Mouse (Mus musculus) lung, postnatal 0 days (tissue): ENCODE results near the gene Vamp9. TPM values are rescaled to one million over a fixed set of nuclear protein-coding genes. Genes with fewer than 3 reads are reported as not detected.

ENCODE experiments used
- ATAC-seq: fragments of 200-750 bp; cut with Nextera tagmentation; 2 replicates; pipeline ENCODE4 v1.8.0; 2017; ENCODE audit warnings: moderate library complexity
- DNase-seq: peaks from one replicate; pipeline ENCODE4 v3.0.0-alpha.2; 2016; ENCODE audit warnings: low spot score
- H3K27ac ChIP-seq: fragments of 300-500 bp; sonication (generic); 2 replicates; pipeline ENCODE4 v1.5.1; 2014; ENCODE audit warnings: antibody characterized with exemption, mild to moderate bottlenecking, low read length, mixed read lengths
- H3K27me3 ChIP-seq: fragments of 300-500 bp; sonication (generic); replicated peaks from 2 replicates; pipeline ENCODE4 v1.6.1; 2014; ENCODE audit warnings: low read length, mixed read lengths; ENCODE audit not compliant: insufficient read depth
- H3K36me3 ChIP-seq: fragments of 300-500 bp; sonication (generic); 2 replicates; pipeline ENCODE4 v1.6.1; 2014; ENCODE audit warnings: low read length, mixed read lengths; ENCODE audit not compliant: insufficient read depth
- H3K4me1 ChIP-seq: fragments of 300-500 bp; sonication (generic); 2 replicates; pipeline ENCODE4 v1.6.1; 2014; ENCODE audit warnings: antibody characterized with exemption, low read depth, low read length, mixed read lengths; ENCODE audit not compliant: insufficient read depth
- H3K4me2 ChIP-seq: fragments of 300-500 bp; sonication (generic); replicated peaks from 2 replicates; pipeline ENCODE4 v1.6.1; 2014; ENCODE audit warnings: low read depth, mild to moderate bottlenecking, low read length, moderate library complexity, mixed read lengths
- H3K4me3 ChIP-seq: fragments of 300-500 bp; sonication (generic); 2 replicates; pipeline ENCODE4 v1.5.1; 2014; ENCODE audit warnings: low read depth, low read length
- H3K9ac ChIP-seq: fragments of 300-500 bp; sonication (generic); replicated peaks from 2 replicates; pipeline ENCODE4 v1.6.1; 2014; ENCODE audit warnings: low read depth, mild to moderate bottlenecking
- H3K9me3 ChIP-seq: fragments of 300-500 bp; sonication (generic); 2 replicates; pipeline ENCODE4 v1.6.1; 2016; ENCODE audit warnings: low read length, mixed read lengths
- CTCF ChIP-seq: IDR thresholded peaks from 2 replicates; pipeline ENCODE4 v1.5.1; 2016; ENCODE audit warnings: antibody characterized with exemption, mild to moderate bottlenecking
- EP300 ChIP-seq: IDR thresholded peaks from 2 replicates; pipeline ENCODE4 v1.6.1; 2016; ENCODE audit warnings: antibody characterized with exemption, mild to moderate bottlenecking, control low read depth
- WGBS: fragments of 180-500 bp; shearing (Covaris S2); extraction: QIAGEN DNeasy Blood & Tissue Kit; methylation state at CpG from one replicate; pipeline ENCODE4 v1.1.7; 2014; 5-methylcytosine and 5-hydroxymethylcytosine counted together
- polyA plus RNA-seq: library from polyadenylated mRNA; unstranded; fragments of >200 nt; fragmentation: Nextera tagmentation; extraction: Ambion mirVana; gene quantifications from 2 replicates; pipeline ENCODE4 v1.2.1, GENCODE M21; 2015

The Vamp9 gene
- 0.21 TPM in 1 of 2 replicates, not detected in the other for polyA plus RNA-seq

DNA sequence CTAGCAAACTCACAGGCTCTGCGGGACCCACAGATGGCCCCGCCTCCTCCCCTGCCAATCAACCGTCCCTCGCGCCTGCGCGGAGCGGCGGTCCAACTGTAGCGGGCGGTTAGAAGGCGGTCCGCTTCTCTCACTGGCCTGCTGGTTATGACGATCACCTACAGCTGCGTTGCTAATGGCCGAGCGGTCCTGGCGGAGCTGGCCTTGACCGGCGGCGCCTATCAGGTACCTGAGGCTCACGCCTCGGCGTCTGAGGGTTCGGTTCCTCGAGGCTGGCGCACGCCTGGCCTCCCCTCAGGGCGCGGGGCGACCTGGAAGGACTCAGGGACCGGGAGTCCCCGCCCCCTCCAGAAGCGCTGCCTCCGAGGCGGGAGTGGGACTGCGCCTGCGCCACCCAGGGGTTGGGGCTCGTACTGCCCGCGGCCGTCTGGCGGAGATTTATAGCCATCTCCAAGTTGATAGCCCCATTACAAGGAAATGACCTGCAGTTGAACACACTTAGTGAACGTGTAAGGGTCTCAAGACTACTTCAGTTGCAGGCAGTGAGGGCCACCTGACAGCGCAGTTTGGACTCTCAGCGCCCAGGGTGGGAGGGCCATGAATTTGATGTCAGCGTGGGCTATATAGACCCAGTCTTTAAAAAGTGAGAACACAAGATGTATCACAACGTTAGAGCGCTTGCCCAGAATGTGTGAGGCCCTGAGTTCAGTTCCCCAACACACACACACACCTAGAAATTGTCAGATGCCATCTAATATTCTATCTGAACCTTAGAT, at the start of gene Vamp9:
TSS of gene Vamp9 (plus strand) at position 74 of the 776 bp plus-strand sequence.
- Histone ChIP-seq H3K36me3 (no peaks in the 10 kb centered on the region), H3K9me3 (no peaks in the 10 kb centered on the region), H3K27me3 (no peaks in the 10 kb centered on the region), H3K4me1 (no peaks in the 10 kb centered on the region), H3K9ac (peak within 1 kb of the TSS; percentile 30; the same call in 1 of the 2 replicates), H3K4me3 (peak within 1 kb of the TSS; percentile 51), H3K27ac (peak within 1 kb of the TSS; percentile 91), H3K4me2 (peak within 1 kb of the TSS; percentile 51)
- ATAC-seq (peak; percentile 99), DNase-seq (peak; percentile 98)
- TF ChIP-seq EP300 (no peak), CTCF (peak; percentile 73)
- WGBS = 9% methylated on average over 49 of the region's 49 CpGs

DNA sequence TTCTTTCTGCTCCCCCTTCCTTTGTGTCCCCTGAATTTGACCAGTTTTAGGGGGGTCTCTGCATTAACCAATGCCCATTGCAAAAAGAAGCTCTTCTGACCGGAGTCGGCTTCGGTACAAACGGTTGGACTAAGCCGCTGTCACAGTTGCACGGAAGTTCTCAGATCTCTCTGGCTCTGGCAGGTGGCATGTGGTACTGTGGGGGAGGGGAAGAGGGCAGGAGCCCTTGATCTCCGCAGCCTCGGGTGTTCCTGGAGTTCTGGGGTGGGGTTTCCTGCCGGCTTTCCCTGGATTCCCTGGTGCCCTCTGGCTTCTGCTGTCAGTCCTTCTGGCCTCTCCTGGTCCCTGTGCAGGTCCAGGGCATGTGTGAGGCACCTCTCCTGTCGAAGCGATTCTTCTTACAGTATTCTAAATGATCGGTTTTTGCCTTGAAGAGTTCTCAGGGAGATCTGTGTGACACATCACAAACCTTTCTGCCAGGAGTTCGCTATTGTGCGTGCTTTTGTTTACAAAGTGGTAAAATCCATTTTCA, 48.9 kb upstream of the Vamp9 start:
- ATAC-seq (no peak), DNase-seq (no peak)
- WGBS = 21% methylated on average over 14 of the region's 14 CpGs

DNA sequence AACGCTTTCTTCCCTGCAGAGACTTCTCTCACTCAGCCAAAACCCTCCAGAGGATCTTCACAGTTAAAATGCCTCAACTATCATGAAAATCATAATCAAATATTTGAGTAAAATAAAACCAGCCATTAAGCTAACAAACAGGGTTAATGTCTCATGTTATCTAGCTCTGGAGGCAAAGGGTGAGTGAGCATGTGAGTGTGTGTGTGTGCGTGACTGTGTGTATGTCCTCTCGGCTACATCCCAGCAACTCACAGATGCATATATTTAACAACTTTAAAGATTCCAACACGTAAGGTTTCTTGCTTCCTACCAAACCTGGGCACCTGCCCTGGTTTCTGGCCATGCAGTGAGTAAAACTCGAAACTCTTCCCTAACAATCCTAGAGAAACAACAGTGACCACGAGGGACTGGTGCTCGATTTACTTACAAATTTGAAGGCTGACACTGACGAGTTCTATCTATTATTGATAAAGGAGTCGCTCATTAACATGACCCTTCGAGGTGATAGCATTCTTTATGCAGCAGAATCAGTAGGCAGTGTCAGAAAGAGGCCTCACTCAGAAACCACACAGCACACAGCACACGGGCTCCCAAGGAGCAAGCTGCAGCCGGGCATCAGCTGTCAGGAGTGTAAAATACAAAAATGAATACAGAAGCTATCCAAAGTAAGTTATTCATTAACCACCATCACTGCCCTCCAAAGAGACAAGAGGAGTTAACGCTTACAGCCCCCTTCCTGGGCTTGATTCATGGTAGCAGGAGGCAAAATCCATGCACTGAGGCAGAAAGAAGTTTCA, 46.2 kb upstream of the Vamp9 start:
- ATAC-seq = no peak
- Histone ChIP-seq H3K4me1 (no peaks in the 10 kb centered on the region), H3K36me3 (no peaks in the 10 kb centered on the region), H3K4me2 (no peak overlapping the region), H3K9me3 (no peaks in the 10 kb centered on the region), H3K9ac (no peak overlapping the region), H3K27me3 (no peaks in the 10 kb centered on the region), H3K27ac (no peak overlapping the region), H3K4me3 (no peak overlapping the region)
- DNase-seq = no peak
- 32% methylated on average over 13 of the region's 13 CpGs for WGBS
- no peak for TF ChIP-seq EP300
- no peak for TF ChIP-seq CTCF

More for the DNA sequence above, 48.9 kb upstream of the Vamp9 start:
- H3K36me3 ChIP-seq = no peaks in the 10 kb centered on the region
- no peak overlapping the region for H3K4me3 ChIP-seq
- TF ChIP-seq EP300 = no peak
- no peak for TF ChIP-seq CTCF
- H3K9me3 ChIP-seq = no peaks in the 10 kb centered on the region
- H3K9ac ChIP-seq = no peak overlapping the region
- no peaks in the 10 kb centered on the region for H3K4me1 ChIP-seq
- H3K27me3 ChIP-seq = no peaks in the 10 kb centered on the region
- H3K27ac ChIP-seq = no peak overlapping the region
- no peak overlapping the region for H3K4me2 ChIP-seq

DNA sequence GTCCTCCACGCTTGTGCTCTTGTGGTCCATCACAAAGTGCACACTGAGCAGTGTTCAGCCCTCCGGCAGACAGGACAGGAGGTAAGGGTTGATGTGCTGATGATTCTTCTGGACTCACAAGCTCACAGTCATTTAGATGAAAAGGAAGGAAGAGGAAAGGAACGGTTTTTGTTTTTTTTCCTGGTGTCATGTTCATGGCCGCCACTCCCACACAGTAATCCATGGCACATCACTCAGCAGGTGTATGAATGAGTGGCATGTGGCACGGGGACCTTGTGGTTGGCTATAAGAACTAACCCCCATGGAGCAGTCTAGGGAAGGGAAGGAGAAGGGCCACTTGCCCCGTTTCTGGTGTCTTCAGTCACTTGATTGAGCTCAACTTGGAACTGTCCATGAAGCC, 44.2 kb upstream of the Vamp9 start:
- Histone ChIP-seq H3K4me1 (no peaks in the 10 kb centered on the region), H3K27me3 (no peaks in the 10 kb centered on the region), H3K9me3 (no peaks in the 10 kb centered on the region), H3K4me3 (no peak overlapping the region), H3K9ac (no peak overlapping the region), H3K4me2 (no peak overlapping the region), H3K36me3 (no peaks in the 10 kb centered on the region), H3K27ac (no peak overlapping the region)
- TF ChIP-seq EP300 = no peak
- TF ChIP-seq CTCF = no peak
- DNase-seq = no peak
- WGBS = 65% methylated on average over 6 of the region's 6 CpGs
- no peak for ATAC-seq

DNA sequence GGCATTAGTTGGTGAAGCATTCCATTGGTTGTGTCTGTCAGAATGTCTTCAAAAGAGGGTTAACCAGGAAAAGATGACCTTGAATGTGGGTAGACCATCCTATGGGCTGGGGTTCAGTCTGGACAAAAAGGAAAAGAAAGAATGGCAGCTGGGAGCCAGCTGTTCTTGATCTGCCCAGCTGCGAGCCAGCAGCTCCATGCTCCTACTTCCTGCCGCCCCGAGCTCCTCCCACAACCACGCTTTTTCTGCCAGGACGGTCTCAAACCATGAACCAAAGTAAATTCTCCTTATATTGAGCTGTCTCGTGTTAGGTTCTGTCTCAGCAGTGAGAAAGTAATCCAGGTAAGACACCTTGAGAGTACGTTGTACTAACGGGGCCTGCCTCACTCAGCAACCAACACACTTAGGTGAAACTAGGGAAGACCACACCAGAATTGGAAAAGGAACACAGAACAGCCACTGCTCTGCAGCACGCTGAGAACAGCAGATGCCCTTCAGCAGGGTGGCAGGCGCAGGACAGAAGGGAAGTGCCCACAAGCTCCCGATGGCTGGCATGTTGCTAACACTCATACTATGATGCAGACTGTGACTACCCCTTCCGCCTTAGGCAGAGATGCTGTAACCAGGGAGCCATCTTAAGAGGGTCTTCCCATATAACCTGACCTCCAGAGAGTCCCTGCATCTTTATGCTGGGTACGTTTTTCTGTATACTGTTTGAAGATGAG, 42.2 kb upstream of the Vamp9 start:
- Histone ChIP-seq H3K27ac (no peak overlapping the region), H3K4me1 (no peaks in the 10 kb centered on the region), H3K36me3 (no peaks in the 10 kb centered on the region), H3K4me3 (no peak overlapping the region), H3K9me3 (no peaks in the 10 kb centered on the region), H3K4me2 (no peak overlapping the region), H3K9ac (no peak overlapping the region), H3K27me3 (no peaks in the 10 kb centered on the region)
- TF ChIP-seq EP300 (no peak), CTCF (no peak)
- ATAC-seq (no peak), DNase-seq (peak; percentile 23)
- 69% methylated on average over 13 of the region's 13 CpGs for WGBS
